Mouse (Mus musculus) left cerebral cortex, postnatal 4 days (tissue): ENCODE measurements around the gene Serhl. TPM values are rescaled to one million over a fixed set of nuclear protein-coding genes. Genes with fewer than 3 reads are reported as not detected.
A peak's percentile ranks its signal among the peaks of the same experiment; 100 is the strongest.

Experiments
- DNase-seq: peaks from one replicate; pipeline ENCODE4 v3.0.0-alpha.2; 2022
- intact Hi-C: fragments of 180-260 bp; cut with DNase I; formaldehyde crosslinking; loops from one replicate; pipeline ENCODE4 v1.15.1; 2025
- total RNA-seq, 2 experiments: library from RNA; stranded (reverse); gene quantifications; 2 replicates each; pipeline ENCODE4 v1.2.3; 2021

Serhl gene
- total RNA-seq, 2 experiments from 2014 or later, result 5.1 to 7.3 TPM

DNA sequence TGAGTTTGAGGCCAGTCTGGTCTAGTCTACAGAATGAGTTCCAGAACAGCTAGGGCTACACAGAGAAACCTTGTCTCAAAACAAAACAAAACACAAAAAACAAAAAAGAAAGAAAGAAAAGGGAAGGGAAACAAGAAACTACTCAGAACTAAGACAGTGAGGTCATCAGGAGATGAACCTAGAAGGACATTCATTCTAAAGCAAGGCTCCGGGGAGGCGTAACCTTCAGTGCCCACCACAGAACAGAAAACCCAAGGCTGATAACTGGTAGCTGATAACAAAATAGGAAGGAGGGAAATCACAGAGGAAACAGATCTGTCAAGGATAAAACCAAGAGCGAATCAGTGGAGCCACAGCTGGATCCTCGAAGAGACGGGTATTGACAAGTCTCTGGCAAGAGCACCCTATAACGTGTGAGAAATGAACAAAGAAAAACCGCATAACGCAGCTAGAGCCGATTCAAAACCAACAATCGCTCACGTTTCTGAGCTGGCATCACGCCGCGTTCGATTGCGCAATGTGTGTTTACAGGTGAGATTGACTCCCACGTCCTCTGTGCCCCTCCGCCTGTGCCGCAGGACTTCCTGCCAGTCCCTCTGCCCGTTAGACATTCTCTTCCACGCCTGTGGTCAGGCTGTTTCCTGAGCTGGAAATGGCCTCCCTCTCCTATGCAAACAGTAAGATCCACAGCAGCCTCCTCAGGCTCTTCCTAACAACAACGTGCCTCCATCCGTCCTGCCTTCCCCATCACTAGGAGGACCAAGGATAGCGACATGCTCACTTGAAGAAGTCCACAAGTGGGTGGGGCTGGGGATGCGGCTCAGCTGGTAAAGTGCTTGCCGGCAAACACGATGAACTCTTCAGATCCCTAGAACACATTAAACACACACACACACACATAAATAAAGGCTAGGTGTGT, 13.4 kb upstream of the Serhl start:
- intact Hi-C loops, result no loop called here
- no peak for DNase-seq

GRCm38 (mm10) chr15:83083530-83083929, 5.8 kb upstream of the Serhl start:
- intact Hi-C loops, result no loop called here
- DNase-seq, result no peak

- DNase-seq, result peak; percentile 12
- intact Hi-C loops, result no loop called here
Measured at GRCm38 (mm10) chr15:83084022-83084640, 5.2 kb upstream of the Serhl start.

- DNase-seq, result peak; percentile 58
- intact Hi-C loops, result no loop called here
Measured at GRCm38 (mm10) chr15:83085901-83086300, 3.4 kb upstream of the Serhl start.

DNA sequence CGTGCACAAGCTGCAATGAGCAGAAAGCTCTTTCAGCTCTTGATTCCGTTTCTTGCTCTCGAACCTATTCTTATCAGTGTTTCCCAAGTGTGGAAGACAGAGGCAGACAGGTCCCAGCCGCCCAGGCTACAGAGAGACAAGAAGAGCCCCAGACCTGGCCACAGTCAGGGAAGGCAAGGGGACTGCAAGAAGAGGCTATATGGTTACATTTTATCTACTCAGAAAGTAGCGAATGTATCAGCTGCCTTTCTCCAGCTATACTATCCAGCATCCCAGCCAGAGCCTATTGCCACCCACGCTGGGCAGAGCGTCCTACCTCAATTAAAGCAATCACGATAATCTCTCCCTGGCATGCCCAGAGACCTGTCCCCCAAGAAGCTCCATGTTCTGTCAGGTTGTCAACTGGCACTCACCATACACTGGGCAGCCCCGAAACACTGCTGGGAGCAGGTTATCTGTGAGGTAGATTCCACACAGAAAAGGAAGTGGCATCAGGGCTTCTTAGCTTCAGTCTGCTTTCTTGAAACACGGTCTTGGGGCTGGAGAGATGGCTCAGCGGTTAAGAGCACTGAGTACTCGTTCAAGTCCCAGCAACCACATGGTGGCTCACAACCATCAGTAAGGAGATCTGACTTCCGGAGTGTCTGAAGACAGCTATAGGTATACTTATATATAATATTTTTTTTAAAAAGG, 2.5 kb upstream of the Serhl start:
- intact Hi-C loops, result no loop called here
- DNase-seq, result no peak

GRCm38 (mm10) chr15:83088495-83089428, 544 bp upstream of the Serhl start:
- no peak for DNase-seq
- intact Hi-C loops, result no loop called here

- DNase-seq, result no peak
- intact Hi-C loops, result no loop called here
Measured at GRCm38 (mm10) chr15:83090874-83091273, 1.6 kb downstream of the Serhl start.

GRCm38 (mm10) chr15:83093687-83094086, 4.4 kb downstream of the Serhl start:
- intact Hi-C loops, result no loop called here
- DNase-seq, result no peak

DNA sequence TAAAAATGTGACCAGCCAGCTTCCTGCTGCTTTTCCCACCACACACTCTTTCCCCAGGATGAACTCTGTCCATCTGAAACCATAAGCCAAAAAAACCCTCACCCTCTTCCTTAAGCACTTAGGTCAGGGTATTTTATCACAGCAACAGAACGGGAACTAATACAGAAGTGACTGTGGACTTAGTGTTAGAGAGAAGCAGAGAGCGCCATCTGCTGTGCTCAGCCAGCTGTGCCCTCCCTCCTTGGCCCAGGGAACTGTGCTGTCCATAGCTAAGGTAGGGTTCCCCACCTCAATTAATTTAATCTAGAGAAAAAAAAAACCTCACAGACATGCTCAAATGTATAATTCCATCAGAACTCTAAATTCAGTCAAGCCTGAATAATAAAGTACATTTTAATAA, 6.6 kb downstream of the Serhl start:
- intact Hi-C loops, result no loop called here
- DNase-seq, result no peak

- intact Hi-C loops, result no loop called here
- DNase-seq, result peak; percentile 72
Measured at GRCm38 (mm10) chr15:83099533-83100331, 10.4 kb downstream of the Serhl start.

DNA sequence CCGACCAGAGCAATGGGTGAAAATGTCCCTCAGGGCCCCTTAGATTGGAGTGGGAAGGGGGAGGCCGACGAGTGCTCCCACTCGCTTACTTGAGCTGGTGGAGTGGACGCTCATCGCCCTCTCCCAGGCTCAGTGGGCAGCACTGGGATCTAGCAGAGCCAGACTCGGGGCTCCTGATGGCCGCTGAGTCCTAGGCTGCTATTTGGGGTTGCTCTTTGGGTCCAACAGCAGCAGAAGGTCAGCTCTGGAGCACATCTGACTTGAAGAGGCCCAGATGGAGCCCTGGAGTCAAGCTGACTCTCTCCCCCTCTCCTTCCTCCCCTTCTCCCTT, 11.0 kb downstream of the Serhl start:
- intact Hi-C loops, result no loop called here

DNA sequence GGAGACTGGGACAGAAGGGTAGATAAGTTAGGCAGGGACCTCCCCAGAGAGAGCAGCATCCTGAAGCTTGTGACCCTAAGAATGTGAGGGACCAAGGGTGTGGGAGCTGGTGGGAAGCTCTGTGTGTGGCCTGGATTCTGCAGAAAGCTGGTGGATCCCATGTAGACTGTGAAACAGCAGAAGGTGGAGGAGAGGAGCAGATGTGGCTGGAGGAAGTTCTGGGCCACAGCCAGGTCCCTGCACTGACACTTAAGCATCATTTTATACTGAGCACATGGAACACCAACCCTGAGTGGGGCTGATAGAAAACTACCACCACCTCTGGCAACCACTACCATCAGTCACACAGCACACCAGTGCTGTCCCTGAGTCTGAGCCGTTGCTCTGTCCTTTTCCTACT, 13.8 kb downstream of the Serhl start:
- intact Hi-C loops, result no loop called here
- no peak for DNase-seq

More for the DNA sequence above, 11.0 kb downstream of the Serhl start:
- DNase-seq, result no peak

DNA sequence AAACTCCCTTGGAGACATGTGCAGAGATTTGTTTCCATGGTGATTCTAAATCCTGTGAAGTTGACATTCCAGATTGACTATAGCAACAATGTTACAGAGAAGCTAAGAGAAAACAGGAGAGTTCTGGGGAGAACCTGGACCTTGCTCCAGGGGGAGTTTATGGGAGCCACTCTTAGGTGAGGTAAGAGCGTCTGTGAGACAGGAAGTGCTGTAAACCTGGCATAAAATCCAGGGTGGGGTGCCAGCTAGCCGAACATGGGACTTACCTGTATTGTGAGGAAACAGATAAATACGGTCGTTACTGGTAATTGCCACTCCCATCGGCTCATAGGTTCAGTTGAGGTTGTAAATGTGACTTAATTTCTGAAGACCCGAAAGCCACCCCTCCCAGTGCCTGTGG, 17.1 kb downstream of the Serhl start:
- intact Hi-C loops, result no loop called here
- DNase-seq, result no peak

DNA sequence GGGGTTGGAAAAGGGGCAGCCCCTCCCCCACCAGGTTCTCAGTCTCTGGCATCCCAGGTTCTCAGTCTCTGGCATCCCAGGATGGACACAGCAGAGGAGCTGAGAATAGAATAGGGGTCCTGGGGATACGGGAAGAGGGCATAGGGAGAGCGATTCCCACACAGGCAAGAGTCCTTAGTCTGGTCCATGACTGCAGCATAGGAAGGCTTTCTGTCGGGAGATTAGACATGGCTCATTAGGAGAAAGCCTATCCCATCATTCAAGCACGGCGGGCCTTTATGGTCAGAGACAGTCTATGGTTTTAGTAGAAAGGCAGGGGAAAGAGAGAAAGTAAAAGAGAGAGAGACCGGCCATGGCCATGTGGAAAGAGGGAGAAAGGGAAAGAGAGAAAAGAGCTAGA, 18.5 kb downstream of the Serhl start:
- intact Hi-C loops, result no loop called here

GRCm38 (mm10) chr15:83111290-83111689, 22.0 kb downstream of the Serhl start:
- DNase-seq, result no peak
- intact Hi-C loops, result loop anchor here (10.0 kb wide), 1 partner anchor 306 kb away; no protein-coding TSS in a partner anchor

More for the DNA sequence above, 18.5 kb downstream of the Serhl start:
- no peak for DNase-seq

DNA sequence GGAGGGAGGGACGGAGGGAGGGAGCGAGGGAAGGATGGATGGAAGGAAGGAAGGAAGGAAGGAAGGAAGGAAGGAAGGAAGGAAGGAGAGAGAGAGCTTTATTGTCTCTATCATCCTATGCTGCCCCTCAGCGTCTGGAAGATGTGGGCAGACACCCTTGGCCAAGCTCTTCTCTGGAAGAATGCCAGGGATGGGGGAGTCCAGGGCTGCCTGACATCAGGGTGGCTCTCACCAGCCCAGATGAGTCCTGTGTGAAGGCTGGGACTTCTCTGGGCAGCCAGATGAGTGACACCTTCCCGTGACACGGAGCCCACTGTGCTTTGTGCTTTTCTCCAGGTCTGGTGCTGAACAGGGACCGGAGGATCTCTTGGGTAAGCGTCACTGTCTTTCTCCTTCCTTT, 22.6 kb downstream of the Serhl start:
- intact Hi-C loops, result loop anchor here (10.0 kb wide), 1 partner anchor 307 kb away; no protein-coding TSS in a partner anchor
- no peak for DNase-seq

GRCm38 (mm10) chr15:83112898-83113297, 23.6 kb downstream of the Serhl start:
- intact Hi-C loops, result loop anchor here (10.0 kb wide), 1 partner anchor 308 kb away; no protein-coding TSS in a partner anchor
- peak; percentile 78 for DNase-seq

- intact Hi-C loops, result loop anchor here (10.0 kb wide), 1 partner anchor 309 kb away; no protein-coding TSS in a partner anchor
- DNase-seq, result no peak
Measured at GRCm38 (mm10) chr15:83114106-83114505, 24.8 kb downstream of the Serhl start.

DNA sequence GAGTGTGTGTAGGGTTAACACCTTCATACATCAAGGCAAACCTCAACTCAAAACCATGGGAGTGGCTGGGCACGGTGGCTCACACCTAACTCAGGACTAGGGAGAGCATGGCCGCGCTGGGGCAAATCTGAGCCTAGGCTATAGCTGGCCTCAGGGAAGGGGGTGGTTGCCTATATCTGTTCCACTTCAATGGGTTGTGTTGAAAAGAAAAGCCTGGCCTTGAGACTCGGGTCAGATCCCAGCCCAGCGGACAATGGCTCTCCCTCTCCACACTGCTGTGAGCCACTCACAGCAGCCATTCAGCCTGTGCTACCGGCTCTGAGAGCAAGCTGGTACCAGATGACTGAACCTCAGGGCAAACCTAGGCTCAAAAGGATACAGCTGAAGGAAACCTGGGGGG, 25.8 kb downstream of the Serhl start:
- intact Hi-C loops, result loop anchor here (10.0 kb wide), 1 partner anchor 310 kb away; no protein-coding TSS in a partner anchor
- DNase-seq, result no peak
